Mouse (Mus musculus) midbrain, embryonic 14.5 days (tissue): ENCODE data around the gene Zbtb12. TPM values are rescaled to one million over a fixed set of nuclear protein-coding genes. Genes with fewer than 3 reads are reported as not detected.

ENCODE experiments used
- ATAC-seq: fragments of 200-750 bp; cut with Nextera tagmentation; 2 replicates; pipeline ENCODE4 v1.8.0; 2017; ENCODE audit warnings: moderate number of reproducible peaks, moderate library complexity; ENCODE audit not compliant: low FRiP score, low TSS enrichment
- DNase-seq: peaks from one replicate; pipeline ENCODE4 v3.0.0-alpha.2; 2015
- H3K27ac ChIP-seq: fragments of 300-500 bp; sonication (generic); replicated peaks from 2 replicates; pipeline ENCODE4 v1.5.1; 2014; ENCODE audit warnings: mild to moderate bottlenecking, low read depth, low read length, moderate library complexity
- H3K27me3 ChIP-seq: fragments of 300-500 bp; sonication (generic); 2 replicates; pipeline ENCODE4 v1.6.1; 2014; ENCODE audit warnings: low read length, control low read depth, mixed read lengths; ENCODE audit not compliant: control insufficient read depth, insufficient read depth
- H3K36me3 ChIP-seq: fragments of 300-500 bp; sonication (generic); 2 replicates; pipeline ENCODE4 v1.6.1; 2014; ENCODE audit warnings: low read length, control low read depth; ENCODE audit not compliant: control insufficient read depth, insufficient read depth
- H3K4me1 ChIP-seq: fragments of 300-500 bp; sonication (generic); 2 replicates; pipeline ENCODE4 v1.6.1; 2014; ENCODE audit warnings: mild to moderate bottlenecking, antibody characterized with exemption, low read length, control low read depth; ENCODE audit not compliant: control insufficient read depth, insufficient read depth
- H3K4me2 ChIP-seq: fragments of 300-500 bp; sonication (generic); 2 replicates; pipeline ENCODE4 v1.6.1; 2014; ENCODE audit warnings: mild to moderate bottlenecking, low read length, moderate library complexity
- H3K4me3 ChIP-seq: fragments of 300-500 bp; sonication (generic); replicated peaks from 2 replicates; pipeline ENCODE4 v1.5.1; 2014; ENCODE audit warnings: low read depth, low read length
- H3K9ac ChIP-seq: fragments of 300-500 bp; sonication (generic); replicated peaks from 2 replicates; pipeline ENCODE4 v1.6.1; 2014; ENCODE audit warnings: mild to moderate bottlenecking, low read length, moderate library complexity
- H3K9me3 ChIP-seq: fragments of 300-500 bp; sonication (generic); 2 replicates; pipeline ENCODE4 v1.6.1; 2016; ENCODE audit warnings: low read length, control low read depth, mixed read lengths; ENCODE audit not compliant: control insufficient read depth
- WGBS: fragments of 180-500 bp; shearing (Covaris S2); extraction: QIAGEN DNeasy Blood & Tissue Kit; methylation state at CpG from one replicate; pipeline ENCODE4 v1.1.7; 2014; 5-methylcytosine and 5-hydroxymethylcytosine counted together
- microRNA-seq: library from miRNA; unstranded; fragments of <30 nt; microRNA quantifications from one replicate; pipeline ENCODE4, GENCODE M21; 2016
- polyA plus RNA-seq: library from polyadenylated mRNA; unstranded; fragments of >200 nt; fragmentation: Nextera tagmentation; extraction: Ambion mirVana; gene quantifications from 2 replicates; pipeline ENCODE4 v1.2.1, GENCODE M21; 2014

The Zbtb12 gene
- polyA plus RNA-seq, 1 experiment from 2014 or later = 3.0 TPM

DNA sequence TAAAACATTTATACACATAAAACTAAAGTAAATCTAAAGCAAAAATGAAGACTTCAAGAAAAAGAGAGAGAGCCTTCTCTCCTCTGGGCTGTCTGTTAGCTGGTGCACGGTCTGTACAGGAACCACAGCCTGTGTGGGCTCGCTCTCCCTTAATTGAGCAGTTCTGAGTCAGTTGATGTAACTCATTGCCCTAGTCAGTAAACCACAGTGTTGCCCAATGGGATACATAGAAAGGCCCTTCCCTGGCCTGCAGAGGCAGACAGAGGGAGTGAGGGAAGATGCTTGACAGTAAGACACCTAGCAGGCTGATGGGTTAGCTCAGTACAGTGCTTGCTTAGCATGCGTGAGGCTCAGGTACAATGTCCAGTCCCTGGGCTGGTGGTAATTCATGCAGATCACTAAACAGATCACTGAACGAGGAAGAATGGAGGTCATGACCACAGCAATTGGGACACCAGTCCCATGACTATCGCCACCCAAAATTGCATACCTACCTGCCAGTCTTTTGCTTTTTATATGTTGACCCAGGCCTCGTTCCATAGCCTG lies 58.8 kb downstream of the Zbtb12 start:
- no peak overlapping the region for H3K27ac ChIP-seq

DNA sequence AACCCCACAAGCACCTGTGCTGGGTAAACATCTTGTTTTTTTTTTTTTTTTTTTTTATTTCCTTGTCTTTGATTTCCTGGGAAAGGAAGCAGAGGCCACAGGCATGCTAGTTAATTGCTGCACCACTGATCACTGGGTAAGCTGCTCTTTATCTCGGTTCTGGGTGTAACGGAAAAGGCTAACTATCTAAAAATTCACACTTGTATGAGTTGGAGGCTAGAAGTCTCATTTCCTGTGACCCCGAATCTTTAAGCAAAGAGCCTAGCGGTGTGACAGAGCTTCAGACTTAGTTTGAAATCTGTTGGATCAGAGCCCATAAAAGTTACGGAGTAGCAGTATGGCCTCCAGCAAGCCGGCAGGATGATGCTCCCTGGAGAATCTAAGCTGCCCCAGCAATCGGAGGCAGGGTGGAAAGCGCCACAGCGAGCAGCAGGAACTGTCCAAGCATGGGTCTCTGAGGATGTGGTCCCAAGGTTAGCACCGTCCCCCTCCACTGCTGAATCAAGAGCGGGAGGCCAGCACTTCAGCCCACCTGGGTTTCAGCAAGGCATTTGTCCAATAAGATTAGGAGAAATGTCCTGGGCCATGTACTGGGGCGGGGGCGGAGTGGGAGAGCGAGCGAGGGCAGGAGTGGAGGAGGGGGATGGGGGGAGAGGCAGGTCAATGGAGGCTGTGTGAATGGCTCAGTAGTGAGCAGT lies 62.2 kb downstream of the Zbtb12 start:
- 5% methylated on average over 15 of the region's 15 CpGs for WGBS
- Histone ChIP-seq H3K9me3 (no peaks in the 10 kb centered on the region), H3K4me1 (0 out of 2 replicates have a peak, but pooled peaks cover 4% of the 10 kb centered on the region), H3K27me3 (no peaks in the 10 kb centered on the region), H3K27ac (peak overlapping the region; percentile 55; the same call in 1 of the 2 replicates), H3K36me3 (no peaks in the 10 kb centered on the region), H3K4me3 (no peak overlapping the region), H3K4me2 (peak overlapping the region; percentile 33), H3K9ac (0 out of 2 replicates have a peak overlapping the region, but pooled peaks have one; percentile 12)
- ATAC-seq = no peak
- DNase-seq = peak; percentile 16

More for the DNA sequence above, 58.8 kb downstream of the Zbtb12 start:
- H3K4me1 ChIP-seq = 0 out of 2 replicates have a peak, but pooled peaks cover 4% of the 10 kb centered on the region
- H3K27me3 ChIP-seq = no peaks in the 10 kb centered on the region
- no peak for DNase-seq
- no peak for ATAC-seq
- no peaks in the 10 kb centered on the region for H3K9me3 ChIP-seq
- no peak overlapping the region for H3K4me3 ChIP-seq
- WGBS = 87% methylated on average over 6 of the region's 6 CpGs
- H3K36me3 ChIP-seq = peaks cover 26% of the 10 kb centered on the region
- H3K4me2 ChIP-seq = no peak overlapping the region
- no peak overlapping the region for H3K9ac ChIP-seq

DNA sequence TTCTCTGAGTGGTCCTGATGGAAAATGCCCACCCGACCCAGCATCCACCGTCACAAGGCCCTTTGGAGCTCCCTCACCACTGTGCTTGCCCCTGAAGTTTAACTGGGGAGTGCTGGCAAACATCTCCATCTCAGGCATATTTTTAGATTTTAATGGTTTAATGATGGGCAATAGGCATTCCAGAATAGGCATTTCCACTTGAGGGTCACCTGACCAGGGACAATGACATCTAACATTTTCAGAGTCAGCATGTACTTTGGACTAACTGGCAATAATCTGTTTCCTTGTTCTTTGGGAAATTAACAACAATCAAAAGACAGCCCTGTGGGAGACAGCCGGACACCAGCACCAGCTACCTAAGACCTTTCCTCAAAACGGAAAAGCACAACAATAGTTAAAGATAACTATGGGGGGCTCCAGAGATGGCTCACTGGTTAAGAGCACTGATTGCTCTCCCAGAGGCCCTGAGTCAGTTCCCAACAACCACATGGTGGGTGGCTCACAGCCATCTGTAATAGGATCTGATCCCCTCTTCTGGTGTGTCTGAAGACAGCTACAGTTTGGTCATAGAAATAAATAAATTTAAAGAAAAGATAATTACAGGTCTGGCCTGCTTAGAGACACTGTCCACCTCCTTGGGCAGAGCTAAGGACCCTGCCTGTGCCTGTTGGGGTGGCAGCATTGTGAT lies 64.0 kb downstream of the Zbtb12 start:
- Histone ChIP-seq H3K36me3 (0 out of 2 replicates have a peak, but pooled peaks cover 1% of the 10 kb centered on the region), H3K4me2 (no peak overlapping the region), H3K9me3 (no peaks in the 10 kb centered on the region), H3K4me3 (no peak overlapping the region), H3K27ac (no peak overlapping the region), H3K27me3 (no peaks in the 10 kb centered on the region), H3K9ac (no peak overlapping the region), H3K4me1 (0 out of 2 replicates have a peak, but pooled peaks cover 4% of the 10 kb centered on the region)
- WGBS = 87% methylated on average over 4 of the region's 4 CpGs
- DNase-seq (no peak), ATAC-seq (no peak)

DNA sequence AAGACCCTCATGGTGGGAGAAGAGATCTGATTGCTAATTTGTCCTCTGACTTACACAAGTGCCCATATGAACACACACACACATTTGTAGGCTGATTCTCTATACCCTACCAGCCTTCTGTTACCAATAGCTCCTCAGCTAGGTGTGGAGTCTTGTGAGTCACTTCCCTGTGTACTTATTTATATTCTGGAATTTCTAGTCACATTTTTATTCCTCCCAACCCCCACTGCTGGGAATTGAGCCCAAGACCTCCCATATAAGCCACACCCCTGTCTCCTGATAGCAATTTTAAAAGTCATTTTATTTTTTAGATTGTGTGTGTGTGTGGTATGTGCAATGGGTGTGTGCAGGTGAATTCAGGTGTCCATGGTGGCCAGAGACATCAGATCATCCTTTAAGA lies 65.1 kb downstream of the Zbtb12 start:
- Histone ChIP-seq H3K27me3 (no peaks in the 10 kb centered on the region), H3K27ac (no peak overlapping the region), H3K4me3 (no peak overlapping the region), H3K9me3 (no peaks in the 10 kb centered on the region), H3K9ac (no peak overlapping the region), H3K4me1 (0 out of 2 replicates have a peak, but pooled peaks cover 4% of the 10 kb centered on the region), H3K36me3 (peaks cover 9% of the 10 kb centered on the region), H3K4me2 (no peak overlapping the region)
- DNase-seq (no peak), ATAC-seq (no peak)

Small RNAs within 50 kb of the gene (microRNA-seq; reads per million reads assigned to microRNA genes)
- gene Mir6970 = 1.5 reads per million, percentile 3 among the genes with 10 or more reads in this experiment
- 4.1 reads per million, percentile 24 among the genes with 10 or more reads in this experiment for gene Mir6971
- not detected for gene Mir6972

Other genes with a start within 250 kb of the Zbtb12 start
- gene Prrt1, start 249.9 kb upstream of the Zbtb12 start, polyA plus RNA-seq = 12.4 and 13.6 TPM in 2 replicates
- gene Fkbpl, start 234.7 kb upstream of the Zbtb12 start, polyA plus RNA-seq = 11.2 and 14.5 TPM in 2 replicates
- gene Atf6b, start 232.3 kb upstream of the Zbtb12 start, polyA plus RNA-seq = 97.1 TPM in 2 replicates
- gene Tnxb, start 208.9 kb upstream of the Zbtb12 start, polyA plus RNA-seq = 0.13 and 0.24 TPM in 2 replicates
- gene C4b, start 135.6 kb upstream of the Zbtb12 start, polyA plus RNA-seq = 0.09 TPM in 1 of 2 replicates, not detected in the other
- not detected in 2 replicates for gene Cyp21a1, start 74.9 kb upstream of the Zbtb12 start, polyA plus RNA-seq
- 32.1 and 39.3 TPM in 2 replicates for gene Stk19, start 42.5 kb upstream of the Zbtb12 start, polyA plus RNA-seq
- gene Dxo, start 42.5 kb upstream of the Zbtb12 start, polyA plus RNA-seq = 66.6 and 68.6 TPM in 2 replicates
- 47.7 and 55.5 TPM in 2 replicates for gene Skiv2l, start 29.3 kb upstream of the Zbtb12 start, polyA plus RNA-seq
- 75.5 and 85.3 TPM in 2 replicates for gene Nelfe, start 29.1 kb upstream of the Zbtb12 start, polyA plus RNA-seq
- 1.8 and 3.0 TPM in 2 replicates for gene Cfb, start 17.0 kb upstream of the Zbtb12 start, polyA plus RNA-seq
- gene Gm20547, start 2.6 kb downstream of the Zbtb12 start, polyA plus RNA-seq = not detected in 2 replicates
- 2.1 and 3.6 TPM in 2 replicates for gene C2, start 18.8 kb downstream of the Zbtb12 start, polyA plus RNA-seq
- 91.6 and 97.0 TPM in 2 replicates for gene Ehmt2, start 19.0 kb downstream of the Zbtb12 start, polyA plus RNA-seq
- not detected in 2 replicates for gene Slc44a4, start 35.0 kb downstream of the Zbtb12 start, polyA plus RNA-seq
- 25.1 and 28.2 TPM in 2 replicates for gene Neu1, start 51.8 kb downstream of the Zbtb12 start, polyA plus RNA-seq
- 0.17 and 0.53 TPM in 2 replicates for gene Hspa1b, start 79.8 kb downstream of the Zbtb12 start, polyA plus RNA-seq
- 1.1 and 2.3 TPM in 2 replicates for gene Gm20481, start 90.4 kb downstream of the Zbtb12 start, polyA plus RNA-seq
- gene Hspa1a, start 92.7 kb downstream of the Zbtb12 start, polyA plus RNA-seq = 5.6 and 8.1 TPM in 2 replicates
- gene Hspa1l, start 93.2 kb downstream of the Zbtb12 start, polyA plus RNA-seq = 1.6 and 2.3 TPM in 2 replicates
- 103 and 110 TPM in 2 replicates for gene Lsm2, start 102.4 kb downstream of the Zbtb12 start, polyA plus RNA-seq
- 43.4 and 51.1 TPM in 2 replicates for gene Vars, start 121.5 kb downstream of the Zbtb12 start, polyA plus RNA-seq
- 0.12 and 0.16 TPM in 2 replicates for gene Vwa7, start 137.1 kb downstream of the Zbtb12 start, polyA plus RNA-seq
- gene Sapcd1, start 148.5 kb downstream of the Zbtb12 start, polyA plus RNA-seq = 2.0 and 2.2 TPM in 2 replicates
- 2.1 and 2.8 TPM in 2 replicates for gene Msh5, start 167.3 kb downstream of the Zbtb12 start, polyA plus RNA-seq
- 17.7 and 22.8 TPM in 2 replicates for gene Clic1, start 170.5 kb downstream of the Zbtb12 start, polyA plus RNA-seq
- 375 and 392 TPM in 2 replicates for gene Ddah2, start 179.6 kb downstream of the Zbtb12 start, polyA plus RNA-seq
- not detected in 2 replicates for gene Ly6g6c, start 185.9 kb downstream of the Zbtb12 start, polyA plus RNA-seq
- gene Mpig6b, start 186.7 kb downstream of the Zbtb12 start, polyA plus RNA-seq = 0.11 and 0.21 TPM in 2 replicates
- 0.62 TPM in 1 of 2 replicates, not detected in the other for gene Ly6g6e, start 197.4 kb downstream of the Zbtb12 start, polyA plus RNA-seq
- gene Ly6g6d, start 198.6 kb downstream of the Zbtb12 start, polyA plus RNA-seq = 0.78 and 1.5 TPM in 2 replicates
- not detected in 2 replicates for gene Ly6g6f, start 206.1 kb downstream of the Zbtb12 start, polyA plus RNA-seq
- gene Abhd16a, start 209.8 kb downstream of the Zbtb12 start, polyA plus RNA-seq = 79.4 and 86.0 TPM in 2 replicates
- gene Ly6g5c, start 228.8 kb downstream of the Zbtb12 start, polyA plus RNA-seq = not detected in 2 replicates
- gene Ly6g5b, start 235.9 kb downstream of the Zbtb12 start, polyA plus RNA-seq = 1.3 TPM in 2 replicates
- gene Gpank1, start 242.0 kb downstream of the Zbtb12 start, polyA plus RNA-seq = 24.2 and 25.4 TPM in 2 replicates
- 328 and 334 TPM in 2 replicates for gene Csnk2b, start 242.6 kb downstream of the Zbtb12 start, polyA plus RNA-seq
- 6.0 and 6.8 TPM in 2 replicates for gene D17H6S53E, start 246.9 kb downstream of the Zbtb12 start, polyA plus RNA-seq